Mouse (Mus musculus) c-Kit-positive CD71-positive TER-119-positive erythroid progenitor cells, embryonic 14.5 days (primary cell): ENCODE measurements at regions not wholly inside any gene's neighbourhood (a gene's known extent, or its start where the extent isn't known, plus 50 kb on each side); places are given as distances from the start of the nearest gene placed in this dataset.

Source experiments
- DNase-seq: peaks from one replicate; pipeline ENCODE4 v3.0.0-alpha.2; 2013; ENCODE audit warnings: low spot score

DNA sequence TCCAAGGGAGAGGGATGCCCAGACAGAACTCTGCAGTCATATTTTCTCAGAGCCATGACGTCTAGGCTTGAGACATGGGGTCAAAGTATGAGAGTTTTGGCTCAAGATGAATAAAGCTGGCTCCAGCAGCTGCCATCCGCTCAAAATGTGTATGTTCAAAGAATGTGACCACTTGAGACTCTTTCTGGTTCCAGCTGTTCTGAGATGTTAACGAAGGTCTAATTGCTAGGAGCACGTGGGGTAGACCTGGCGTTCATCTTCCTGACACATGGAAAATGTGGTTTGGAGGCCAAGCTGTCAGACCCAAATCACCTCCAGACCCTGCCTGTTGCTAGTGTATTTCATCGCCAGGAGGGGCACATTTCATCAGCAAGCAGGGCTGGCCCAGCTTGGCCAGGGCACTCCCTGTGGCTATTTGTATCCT lies 58.9 kb upstream of the Ankrd1 start:
- no peak for DNase-seq

- DNase-seq: no peak
Measured at GRCm38 (mm10) chr19:36180329-36180728, 60.4 kb upstream of the Ankrd1 start.

- DNase-seq: no peak
Measured at GRCm38 (mm10) chr19:36181535-36181934, 61.6 kb upstream of the Ankrd1 start.

GRCm38 (mm10) chr19:36183127-36183526 lies 63.2 kb upstream of the Ankrd1 start:
- peak; percentile 49 for DNase-seq

DNA sequence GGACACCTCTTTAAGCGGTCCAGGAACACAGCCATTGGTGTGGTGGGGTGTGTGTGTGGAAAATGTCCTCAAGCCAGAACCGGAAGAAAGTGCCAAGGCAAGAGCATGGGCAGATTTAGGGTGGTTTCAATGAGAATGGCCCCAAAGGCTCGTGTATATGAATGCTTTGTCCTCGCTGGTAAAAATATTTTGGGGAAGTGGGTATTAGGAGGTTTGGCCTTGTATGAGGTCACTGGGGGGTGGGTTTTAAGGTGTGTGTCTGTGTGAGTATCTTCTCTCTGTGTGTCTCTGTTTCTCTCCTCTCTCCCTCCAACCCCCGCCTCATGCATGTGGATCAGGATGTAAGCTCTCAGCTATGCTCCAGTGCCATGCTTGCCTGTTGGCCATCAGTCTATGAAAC lies 69.8 kb upstream of the Ankrd1 start:
- DNase-seq: no peak

DNA sequence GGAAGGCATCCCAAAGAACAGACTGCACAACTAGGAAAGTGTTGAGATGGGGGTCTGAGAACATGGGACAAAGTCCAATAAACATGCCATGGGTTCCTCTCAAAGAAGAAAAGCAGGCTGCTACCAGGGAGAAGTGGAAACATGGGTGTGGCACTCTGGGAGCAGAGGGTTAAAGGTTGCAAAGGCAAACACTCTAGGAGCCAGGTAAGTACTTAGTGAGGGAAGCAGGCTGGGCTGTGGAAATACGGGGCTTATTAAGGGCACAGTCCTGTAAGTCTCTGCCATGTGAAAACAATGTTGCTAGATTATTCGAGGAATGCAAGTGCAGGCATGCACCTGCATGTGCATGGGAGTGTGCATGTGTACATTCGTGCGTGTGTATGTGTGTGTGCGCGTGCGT lies 71.7 kb upstream of the Ankrd1 start:
- no peak for DNase-seq

DNA sequence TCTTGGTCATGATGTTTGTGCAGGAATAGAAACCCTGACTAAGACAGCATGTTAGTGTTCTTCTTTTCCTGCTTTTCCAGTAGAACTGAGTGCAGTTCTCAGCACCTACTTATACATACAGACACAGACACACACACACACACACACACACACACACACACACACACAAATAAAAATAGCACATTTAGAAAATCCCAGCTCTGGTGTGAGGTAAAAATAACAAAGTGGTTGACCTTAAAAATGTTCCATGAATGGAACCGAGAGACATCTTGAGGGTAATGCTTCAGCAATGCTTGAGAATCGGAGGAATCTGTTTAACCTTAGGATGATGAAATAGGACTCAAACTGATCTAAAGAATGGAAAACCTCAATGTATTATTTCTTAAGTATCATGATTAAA lies 84.4 kb upstream of the Ankrd1 start:
- no peak for DNase-seq

GRCm38 (mm10) chr19:36204965-36205718 lies 85.2 kb upstream of the Ankrd1 start:
- no peak for DNase-seq

DNA sequence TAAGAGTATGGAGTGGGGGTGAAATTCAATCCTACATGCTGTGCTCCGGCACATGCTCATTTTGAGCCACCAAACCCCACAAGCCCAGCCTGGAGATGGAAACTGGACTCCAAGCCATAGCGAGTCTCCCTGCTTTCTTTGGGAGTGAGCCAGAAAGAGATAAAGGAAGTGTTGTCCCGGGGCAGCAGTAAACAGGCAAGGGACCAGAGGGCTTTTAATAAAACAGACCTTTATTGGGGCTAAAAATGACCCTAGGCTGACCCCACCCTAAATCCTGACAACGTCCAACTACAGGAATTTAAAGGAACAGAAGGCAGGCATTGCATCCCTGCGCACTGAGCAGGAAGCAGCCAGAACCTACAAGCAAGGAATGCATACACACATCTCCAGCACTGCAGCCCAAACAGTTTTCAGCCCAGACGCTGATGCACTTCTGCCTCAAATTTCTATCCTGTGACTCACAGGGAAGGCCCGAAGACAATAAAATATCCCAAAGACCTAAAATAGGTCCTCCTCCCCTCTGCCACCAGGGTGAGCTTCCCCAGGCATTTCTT lies 87.9 kb upstream of the Ankrd1 start:
- DNase-seq: no peak

DNA sequence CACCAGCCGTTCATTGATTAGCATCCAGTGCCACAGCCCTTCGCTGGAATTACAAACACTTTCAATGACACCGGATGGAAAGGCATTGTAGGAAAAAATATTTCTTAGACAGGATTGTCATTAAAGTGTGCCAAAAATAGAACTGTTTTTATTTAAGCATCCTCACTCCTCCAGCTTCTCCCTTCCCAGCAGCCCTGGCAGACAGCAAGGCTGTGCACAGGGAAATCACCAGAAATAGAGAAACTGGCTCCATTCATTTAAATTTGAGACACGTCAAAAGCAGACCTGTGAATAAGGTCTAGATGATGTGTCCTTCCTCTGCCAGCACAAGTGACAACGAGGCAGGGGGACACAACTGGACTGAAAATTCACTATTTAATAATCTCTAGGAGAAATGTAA lies 88.5 kb upstream of the Ankrd1 start:
- DNase-seq: no peak

- DNase-seq: no peak
Measured at GRCm38 (mm10) chr19:36213461-36213860, 93.6 kb upstream of the Ankrd1 start.

- no peak for DNase-seq
Measured at GRCm38 (mm10) chr19:36214188-36214968, 94.5 kb upstream of the Ankrd1 start.

DNA sequence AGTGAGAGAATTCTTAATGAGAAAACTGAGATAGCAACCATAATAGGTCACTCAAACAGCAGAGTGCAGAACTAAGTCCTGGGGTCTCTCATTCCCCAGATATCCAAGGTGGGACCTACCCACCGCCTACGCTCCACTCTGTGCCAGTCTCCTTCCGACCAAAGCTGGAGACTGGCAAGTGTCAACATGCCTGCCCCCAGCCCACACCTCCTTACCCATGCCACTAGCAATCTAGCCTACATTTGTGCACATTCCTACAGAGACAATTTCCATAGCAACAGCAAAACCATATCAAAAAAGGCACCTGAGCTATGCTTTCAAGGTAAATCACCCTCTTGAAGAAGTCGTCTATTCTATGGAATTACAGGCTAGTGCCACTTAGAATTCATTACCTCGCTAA lies 97.3 kb upstream of the Ankrd1 start:
- no peak for DNase-seq

DNA sequence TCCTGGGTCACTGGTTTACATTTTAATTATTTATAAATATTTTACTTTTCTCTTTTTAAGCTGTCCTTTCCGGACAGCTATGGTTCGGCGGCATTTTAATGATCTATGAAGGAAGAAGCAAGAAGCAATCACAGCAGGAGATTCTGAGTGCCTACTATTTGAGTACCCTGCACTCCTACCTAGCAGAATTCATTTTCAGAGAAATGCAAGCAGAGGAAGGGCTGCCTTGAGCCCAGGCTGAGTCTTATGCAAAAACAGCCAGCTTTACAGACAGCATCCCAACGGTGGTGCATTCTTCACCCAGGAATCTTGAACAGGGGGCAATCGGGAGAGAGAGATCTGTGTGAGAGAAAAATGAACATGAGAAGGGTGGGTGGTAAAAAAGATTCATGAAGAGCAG lies 97.7 kb upstream of the Ankrd1 start:
- DNase-seq: no peak

DNA sequence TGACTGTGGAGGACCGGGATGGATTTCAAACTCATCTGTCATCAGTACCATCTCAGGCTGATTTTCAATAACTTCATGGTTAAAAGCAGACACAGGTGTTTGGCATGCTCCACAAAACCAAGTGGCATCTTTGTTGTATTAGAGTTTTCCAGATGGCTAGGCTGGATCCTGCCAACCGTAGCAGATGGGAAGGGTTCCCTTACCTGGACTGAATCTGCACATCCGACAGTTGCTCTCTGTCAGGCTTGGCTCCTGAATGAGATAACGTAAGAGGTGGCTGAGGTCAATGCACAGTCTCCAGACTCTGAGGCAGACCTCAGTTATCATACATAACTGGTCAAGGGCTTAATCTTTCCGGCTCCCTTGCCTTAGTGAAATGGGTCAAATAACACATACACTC lies 99.0 kb upstream of the Ankrd1 start:
- no peak for DNase-seq

GRCm38 (mm10) chr19:36221104-36221503 lies 101.2 kb upstream of the Ankrd1 start:
- DNase-seq: no peak

GRCm38 (mm10) chr19:36221596-36221995 lies 101.7 kb upstream of the Ankrd1 start:
- no peak for DNase-seq

DNA sequence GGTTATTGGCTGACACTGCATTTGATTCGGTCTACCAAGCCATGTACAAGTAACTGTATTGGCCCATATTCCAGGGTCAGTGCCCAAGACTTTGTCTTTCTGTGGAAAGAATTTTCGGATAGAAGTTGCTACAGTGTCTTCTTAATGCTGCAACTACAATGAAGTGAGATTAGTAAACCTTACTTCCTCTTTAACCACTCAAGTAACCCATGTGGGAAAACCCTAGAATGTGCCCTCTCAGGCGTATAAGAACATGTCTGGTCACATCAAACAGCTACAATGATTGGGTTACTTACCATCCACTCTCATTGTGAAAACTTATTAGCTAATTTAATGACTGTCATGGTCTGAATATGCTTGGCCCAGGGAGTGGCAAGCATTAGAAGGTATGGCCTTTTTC lies 102.3 kb upstream of the Ankrd1 start:
- no peak for DNase-seq

GRCm38 (mm10) chr19:36224518-36224917 lies 104.6 kb upstream of the Ankrd1 start:
- DNase-seq: no peak

DNA sequence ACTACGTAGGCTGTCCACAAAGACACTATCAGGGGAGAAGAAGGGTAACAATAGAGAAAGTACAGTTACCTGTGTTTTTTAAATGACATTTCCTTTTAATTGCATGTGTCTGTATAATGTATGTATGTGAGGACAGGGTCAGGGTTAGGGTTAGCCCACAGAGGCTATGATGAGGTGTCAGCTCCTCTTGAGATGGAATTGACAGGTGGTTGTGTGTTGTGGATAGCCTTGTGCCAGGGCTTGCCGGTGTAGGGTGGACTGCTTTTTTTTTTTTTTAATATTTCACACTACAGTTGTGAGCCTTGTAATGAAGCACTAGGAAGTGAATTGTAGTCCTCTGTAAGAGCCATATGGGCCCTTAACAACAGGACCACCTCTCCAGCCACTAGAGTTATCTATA lies 105.7 kb upstream of the Ankrd1 start:
- no peak for DNase-seq

DNA sequence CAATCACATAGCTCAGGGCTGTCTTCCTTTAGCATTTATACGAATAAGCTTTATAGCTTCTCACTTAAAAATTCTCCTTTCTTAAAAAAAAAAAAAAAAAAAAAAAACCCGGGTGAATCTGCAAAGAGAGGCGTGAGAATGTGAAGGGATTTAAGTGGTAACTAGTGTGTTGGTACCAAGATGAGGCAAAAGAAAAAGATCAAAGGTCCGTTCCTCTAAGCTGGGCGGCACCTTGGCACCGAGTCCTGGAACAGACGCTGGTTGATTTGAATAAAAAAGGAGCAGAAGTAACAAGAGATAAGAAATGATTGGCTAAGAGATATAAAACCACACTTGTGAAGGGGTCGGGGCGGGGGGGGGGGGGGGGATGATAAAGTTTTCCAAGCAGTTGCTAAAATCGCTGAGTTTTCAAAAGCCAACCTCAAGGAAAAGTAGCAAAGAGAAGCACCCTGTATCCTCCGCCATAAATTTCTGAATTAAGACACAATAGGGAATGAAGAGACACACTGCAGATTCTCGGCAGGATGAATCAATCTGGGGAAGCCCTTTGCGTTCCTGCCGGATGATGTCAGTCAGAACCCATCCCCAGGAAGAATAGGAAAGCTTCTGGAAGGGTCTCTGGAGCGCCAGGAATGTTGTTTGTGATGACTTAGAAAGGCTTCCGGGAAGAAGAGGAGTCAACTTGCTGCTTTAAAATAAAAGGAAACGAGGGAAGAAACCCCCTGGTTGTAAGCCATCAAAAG lies 107.7 kb upstream of the Ankrd1 start:
- DNase-seq: no peak

- no peak for DNase-seq
Measured at GRCm38 (mm10) chr19:36229315-36229714, 109.4 kb upstream of the Ankrd1 start.

- DNase-seq: no peak
Measured at GRCm38 (mm10) chr19:36229941-36230340, 110.0 kb upstream of the Ankrd1 start.
